8 mouse cellular contexts compared by ENCODE assay signal in genomic region chr7:90028888-90029547, GRCm38 (mm10). TPM values are rescaled to one million over a fixed set of nuclear protein-coding genes. Genes with fewer than 3 reads are reported as not detected.
DNase-seq lines count a peak whose midpoint lies in the region; ATAC-seq and TF ChIP-seq lines count a peak whose summit lies in the region.

No protein-coding gene starts in this region.

- H3K36me3 ChIP-seq in testis, adult 2 months (ENCODE audit: control insufficient read depth, insufficient read depth, low read length): no peaks in the 10 kb centered on the region
- H3K36me3 ChIP-seq in embryonic facial prominence, embryonic 11.5 days (replicated peaks; ENCODE audit: control insufficient read depth, insufficient read depth, low read depth, low read length): no peaks in the 10 kb centered on the region
- H3K36me3 ChIP-seq in heart, embryonic 12.5 days: no peaks in the 10 kb centered on the region
- H3K36me3 ChIP-seq in lung, embryonic 16.5 days (ENCODE audit: control insufficient read depth, insufficient read depth, low read length): no peaks in the 10 kb centered on the region

- DNase-seq in testis, postnatal 10 days (ENCODE audit: low spot score): no peak
- peak; percentile 67 for DNase-seq in embryonic facial prominence, embryonic 11.5 days (ENCODE audit: low spot score)
- DNase-seq in layer of hippocampus, adult 9-10 months (ENCODE audit: low spot score): peak; percentile 68
- DNase-seq in right cerebral cortex, postnatal 25 days: peak; percentile 60
- DNase-seq in spleen, adult 18-20 months: no peak

- TF ChIP-seq CTCF in testis, adult 2 months (IDR thresholded peaks at IDR 0.05; ENCODE audit: control insufficient read depth, insufficient read depth, insufficient replicate concordance, low read depth, low read length): no peak

- no peaks in the 10 kb centered on the region for H3K27me3 ChIP-seq in testis, adult 2 months (ENCODE audit: control insufficient read depth, insufficient read depth, low read length)
- no peaks in the 10 kb centered on the region for H3K27me3 ChIP-seq in embryonic facial prominence, embryonic 11.5 days (ENCODE audit: control insufficient read depth, insufficient read depth, low read length)
- no peaks in the 10 kb centered on the region for H3K27me3 ChIP-seq in heart, embryonic 12.5 days (replicated peaks)
- H3K27me3 ChIP-seq in lung, embryonic 16.5 days (ENCODE audit: control insufficient read depth, insufficient read depth, low read depth, low read length): no peaks in the 10 kb centered on the region

- 0 out of 2 replicates have a peak, but pooled peaks have one; percentile 18 for ATAC-seq in embryonic facial prominence, embryonic 11.5 days (replicated peaks; ENCODE audit: insufficient number of reproducible peaks, low FRiP score, low TSS enrichment, low read depth)
- no peak for ATAC-seq in heart, embryonic 12.5 days (ENCODE audit: insufficient number of reproducible peaks, low FRiP score)
- peak; percentile 41 for ATAC-seq in lung, embryonic 16.5 days (ENCODE audit: low read depth)

- H3K4me3 ChIP-seq in testis, adult 2 months (ENCODE audit: control insufficient read depth, low read depth, low read length): no peak overlapping the region
- H3K4me3 ChIP-seq in embryonic facial prominence, embryonic 11.5 days (ENCODE audit: low read depth, low read length): no peak overlapping the region
- no peak overlapping the region for H3K4me3 ChIP-seq in heart, embryonic 12.5 days
- no peak overlapping the region for H3K4me3 ChIP-seq in lung, embryonic 16.5 days (ENCODE audit: low read length)

- peaks cover 2% of the 10 kb centered on the region for H3K4me1 ChIP-seq in testis, adult 2 months (ENCODE audit: control insufficient read depth, insufficient read depth, low read length)
- no peaks in the 10 kb centered on the region for H3K4me1 ChIP-seq in embryonic facial prominence, embryonic 11.5 days (ENCODE audit: control insufficient read depth, insufficient read depth, low read length)
- peaks cover 49% of the 10 kb centered on the region for H3K4me1 ChIP-seq in heart, embryonic 12.5 days (replicated peaks)
- H3K4me1 ChIP-seq in lung, embryonic 16.5 days (replicated peaks; ENCODE audit: control insufficient read depth, insufficient read depth, low read length): peaks cover 35% of the 10 kb centered on the region

- H3K4me2 ChIP-seq in embryonic facial prominence, embryonic 11.5 days (ENCODE audit: low read depth, low read length): no peak overlapping the region
- peak overlapping the region; percentile 56 for H3K4me2 ChIP-seq in heart, embryonic 12.5 days
- H3K4me2 ChIP-seq in lung, embryonic 16.5 days (ENCODE audit: low read depth, low read length): peak overlapping the region; percentile 5; the same call in 1 of the 2 replicates

- H3K9ac ChIP-seq in embryonic facial prominence, embryonic 11.5 days (replicated peaks; ENCODE audit: low read length): no peak overlapping the region
- H3K9ac ChIP-seq in heart, embryonic 12.5 days: no peak overlapping the region
- H3K9ac ChIP-seq in lung, embryonic 16.5 days (ENCODE audit: low read length): peak overlapping the region; percentile 47

- WGBS in embryonic facial prominence, embryonic 11.5 days: 16% methylated on average over 8 of the region's 8 CpGs
- 22% methylated on average over 8 of the region's 8 CpGs for WGBS in heart, embryonic 12.5 days
- WGBS in lung, embryonic 16.5 days: 7% methylated on average over 8 of the region's 8 CpGs

- H3K9me3 ChIP-seq in embryonic facial prominence, embryonic 11.5 days (replicated peaks; ENCODE audit: control insufficient read depth, low read length): no peaks in the 10 kb centered on the region
- H3K9me3 ChIP-seq in heart, embryonic 12.5 days (replicated peaks): no peaks in the 10 kb centered on the region
- no peaks in the 10 kb centered on the region for H3K9me3 ChIP-seq in lung, embryonic 16.5 days (ENCODE audit: control insufficient read depth, low read length)

- H3K27ac ChIP-seq in testis, adult 2 months (ENCODE audit: control insufficient read depth, insufficient read depth, low read depth, low read length): peak overlapping the region; percentile 64
- no peak overlapping the region; the same call in 1 of the 2 replicates for H3K27ac ChIP-seq in embryonic facial prominence, embryonic 11.5 days (replicated peaks; ENCODE audit: low read depth, low read length)
- peak overlapping the region; percentile 65 for H3K27ac ChIP-seq in heart, embryonic 12.5 days (ENCODE audit: poor library complexity, severe bottlenecking)
- peak overlapping the region; percentile 82 for H3K27ac ChIP-seq in lung, embryonic 16.5 days (ENCODE audit: low read length)

- TF ChIP-seq POLR2A in testis, adult 2 months (IDR thresholded peaks at IDR 0.05; ENCODE audit: control insufficient read depth, low read depth, low read length): no peak

RNA-seq across cellular contexts. Expression of gene Eed, which starts 48.2 kb away (rescaled TPM):
- 19.5 and 21.8 TPM in 2 replicates for polyA plus RNA-seq in testis, adult 2 months (2012; rRNA removed)
- polyA plus RNA-seq in embryonic facial prominence, embryonic 11.5 days (2014; fragmentation: Nextera tagmentation; extraction: Ambion mirVana): 93.2 and 100 TPM in 2 replicates
- polyA plus RNA-seq in heart, embryonic 12.5 days (2016; fragmentation: Nextera tagmentation; extraction: Ambion mirVana): 51.3 and 51.9 TPM in 2 replicates
- polyA plus RNA-seq in lung, embryonic 16.5 days (2015; fragmentation: Nextera tagmentation; extraction: Ambion mirVana): 65.7 and 67.2 TPM in 2 replicates

Comparison
In these comparisons a context has a peak if more than half of its experiments do, and no peak if none do; other contexts are left out.
1. DNase-seq: peak in embryonic facial prominence, embryonic 11.5 days (single experiment), layer of hippocampus, adult 9-10 months (single experiment) and right cerebral cortex, postnatal 25 days (single experiment); none in testis, postnatal 10 days (single experiment) and spleen, adult 18-20 months (0 of 2).